Mouse (Mus musculus): ENCODE measurements around the gene Mvb12b.

Gene Mvb12b

GRCm38 (mm10) chr2:33885264-33885651 lies 2.5 kb downstream of the Mvb12b start:
- DNase-seq (ENCODE audit: low spot score in 2 of 2): no peak

DNA sequence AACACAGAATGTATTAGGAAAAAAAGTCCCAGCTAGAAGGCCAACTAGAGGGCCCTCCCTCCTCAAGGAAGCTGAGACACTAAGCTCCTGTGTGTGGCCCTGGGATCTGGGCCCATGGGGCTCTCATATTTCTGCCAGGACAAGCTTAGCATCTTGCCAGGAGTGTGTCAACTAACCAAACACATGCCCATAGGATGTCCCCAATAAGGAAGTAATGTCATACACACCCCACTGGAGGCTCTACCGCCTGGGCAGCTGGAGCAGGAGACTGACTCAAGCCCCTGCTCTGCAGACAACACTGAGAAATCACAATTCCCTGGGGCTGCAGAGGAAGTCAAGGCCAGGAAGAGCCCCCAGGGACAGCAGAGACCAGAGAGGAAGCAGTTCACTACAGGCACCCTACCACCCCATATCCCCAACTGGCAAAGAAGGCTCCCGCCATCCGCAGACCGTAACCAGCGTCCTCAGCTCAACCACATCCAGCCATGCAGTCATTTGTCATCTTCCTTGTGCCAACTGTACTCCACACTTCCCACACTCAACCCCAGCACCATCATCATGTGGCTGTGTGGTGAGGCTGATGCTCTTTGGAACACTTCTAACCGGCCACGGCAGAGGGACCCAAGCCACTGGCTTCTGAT lies 3.0 kb downstream of the Mvb12b start:
- peak; percentile 35 to 44 for DNase-seq (ENCODE audit: low spot score in 2 of 2)

DNA sequence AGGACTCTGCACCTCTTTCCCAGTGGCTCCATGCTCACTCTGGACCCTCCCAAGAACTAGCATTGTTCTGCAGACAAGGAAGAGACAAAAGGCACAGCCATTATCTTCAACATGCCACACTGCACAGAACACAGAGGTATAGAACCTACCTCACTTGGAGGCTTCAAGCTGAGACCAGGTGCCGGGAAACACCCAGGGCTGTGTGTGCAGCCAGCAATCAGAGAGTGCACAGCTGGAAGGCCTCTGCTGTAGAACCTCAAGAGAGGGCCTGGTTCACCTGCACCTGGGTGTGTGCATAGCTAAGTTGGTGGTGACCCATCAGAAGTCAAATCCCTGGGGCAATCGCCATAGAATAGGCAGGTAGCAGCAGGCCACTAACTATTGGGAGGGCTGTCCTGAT lies 8.5 kb downstream of the Mvb12b start:
- DNase-seq (ENCODE audit: low spot score in 2 of 2): no peak

DNA sequence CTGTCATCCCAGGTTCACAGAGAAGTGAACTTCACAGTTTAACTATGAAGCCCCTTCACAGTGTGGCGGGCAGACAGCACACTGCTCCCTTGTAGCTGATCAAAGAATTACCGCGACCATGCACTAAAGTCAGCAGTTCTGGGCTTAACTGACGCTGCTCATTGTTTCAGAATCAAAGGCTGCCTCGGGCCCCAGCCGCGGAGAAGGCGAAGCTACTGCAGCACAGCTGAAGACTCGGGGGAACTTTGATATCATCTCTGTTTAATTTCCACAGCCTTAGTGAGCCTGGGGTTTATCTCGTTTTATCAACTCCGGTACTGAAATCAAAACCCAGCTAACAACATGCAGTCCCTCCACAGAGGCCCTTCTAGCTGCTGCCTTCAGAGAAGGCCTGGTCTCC lies 9.3 kb downstream of the Mvb12b start:
- no peak for DNase-seq (ENCODE audit: low spot score in 2 of 2)

GRCm38 (mm10) chr2:33877663-33878360 lies 9.9 kb downstream of the Mvb12b start:
- no peak for DNase-seq (ENCODE audit: low spot score in 2 of 2)

- DNase-seq (ENCODE audit: low spot score in 2 of 2): peak; percentile 67 to 78
These were observed 11.0 kb downstream of the Mvb12b start for GRCm38 (mm10) chr2:33876529-33877290.

- DNase-seq (ENCODE audit: low spot score in 2 of 2): no peak
These were observed 12.2 kb downstream of the Mvb12b start for GRCm38 (mm10) chr2:33875594-33875993.

DNA sequence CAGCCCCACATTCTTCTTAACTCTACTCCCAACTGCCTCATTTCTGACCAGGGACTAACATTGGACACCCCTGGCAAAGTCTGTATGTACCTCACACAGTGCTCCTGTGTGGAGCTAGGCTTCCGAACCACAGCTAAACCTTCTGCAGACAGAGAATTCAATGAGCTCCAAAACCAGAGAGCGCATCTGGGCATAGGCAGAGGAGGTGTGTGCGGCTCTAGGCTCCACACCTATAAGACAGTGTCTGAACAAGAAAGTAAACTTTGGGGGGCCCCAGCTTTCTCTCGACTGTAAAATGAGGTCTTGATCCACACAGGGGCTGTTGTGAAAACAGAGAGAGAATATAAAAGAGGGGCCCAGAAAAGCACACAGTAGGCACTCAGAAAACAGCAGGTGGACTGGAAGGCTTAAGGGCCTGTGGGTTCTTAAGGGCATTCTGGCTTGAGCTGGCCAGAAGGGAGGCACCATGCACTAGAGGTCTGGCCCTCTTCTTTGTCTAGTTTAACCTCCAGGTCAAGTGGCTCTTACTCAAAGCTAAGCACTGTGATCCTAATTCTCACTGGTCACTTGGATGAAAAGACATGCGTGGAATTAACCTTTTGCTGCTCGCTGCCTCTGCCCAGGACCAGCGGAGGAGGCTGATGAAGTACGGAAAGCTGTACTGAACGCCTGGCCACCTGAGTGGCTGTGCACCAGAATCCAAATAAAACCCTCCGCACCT lies 12.7 kb downstream of the Mvb12b start:
- DNase-seq (ENCODE audit: low spot score in 2 of 2): no peak

DNA sequence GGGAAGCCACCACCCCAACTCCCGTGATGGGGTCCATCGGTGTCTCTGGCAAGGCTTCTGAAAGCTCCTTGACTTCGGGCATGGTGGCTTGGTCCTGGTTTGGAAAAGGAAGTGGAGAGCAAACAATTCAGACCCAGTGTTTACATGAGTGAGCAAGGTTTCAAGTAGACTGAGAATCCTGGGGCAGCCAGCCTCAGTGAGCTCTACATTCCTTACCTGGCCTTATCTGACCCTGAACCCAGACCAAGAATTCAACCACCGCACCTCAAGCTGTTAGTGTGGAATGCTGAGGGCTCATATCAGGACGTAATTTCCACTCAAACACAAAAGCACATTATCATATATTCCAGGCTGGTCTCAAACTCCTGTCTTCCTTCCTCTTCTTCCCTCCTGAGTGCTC lies 13.4 kb downstream of the Mvb12b start:
- no peak for DNase-seq (ENCODE audit: low spot score in 2 of 2)

DNA sequence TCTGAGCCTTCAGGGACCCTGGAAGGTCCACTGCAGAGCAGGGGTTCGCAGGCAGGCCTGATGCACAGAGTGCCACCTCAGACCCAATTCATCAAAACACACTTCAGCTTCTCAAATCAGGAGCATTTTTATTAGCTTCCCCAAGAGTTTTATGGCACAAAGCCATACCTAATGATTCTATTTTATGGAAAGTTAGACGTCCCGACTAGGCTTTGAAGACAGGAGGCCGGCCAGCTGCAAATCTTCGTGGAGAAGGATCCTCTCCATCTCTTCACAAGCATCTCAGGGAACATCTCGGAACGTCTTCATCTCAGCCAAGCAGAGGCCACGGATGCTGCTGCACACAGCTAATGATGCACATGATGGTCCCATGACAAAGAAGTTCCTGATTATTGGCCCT lies 14.2 kb downstream of the Mvb12b start:
- no peak for DNase-seq (ENCODE audit: low spot score in 2 of 2)

DNA sequence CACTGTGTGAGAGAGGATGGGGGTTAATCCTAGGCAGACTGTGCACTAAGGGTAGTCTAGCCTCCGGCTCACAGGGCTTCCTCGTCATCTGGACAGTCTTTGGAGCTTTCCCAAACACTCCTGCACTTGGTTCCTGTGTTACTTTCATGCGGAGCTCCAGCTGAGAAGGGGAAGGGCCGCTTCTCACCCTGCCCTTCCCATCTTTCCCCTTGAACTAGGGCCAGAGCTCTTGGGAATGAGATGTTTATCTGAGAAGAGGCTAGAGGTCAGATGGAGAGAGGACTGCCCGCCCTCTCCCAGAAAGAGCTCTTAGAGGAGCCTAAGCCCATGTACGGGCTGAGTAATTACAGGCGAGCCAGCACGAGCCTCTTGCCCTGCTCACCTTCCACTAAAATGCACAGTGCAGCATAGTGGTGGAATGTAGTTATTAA lies 14.9 kb downstream of the Mvb12b start:
- DNase-seq (ENCODE audit: low spot score in 2 of 2): no peak

DNA sequence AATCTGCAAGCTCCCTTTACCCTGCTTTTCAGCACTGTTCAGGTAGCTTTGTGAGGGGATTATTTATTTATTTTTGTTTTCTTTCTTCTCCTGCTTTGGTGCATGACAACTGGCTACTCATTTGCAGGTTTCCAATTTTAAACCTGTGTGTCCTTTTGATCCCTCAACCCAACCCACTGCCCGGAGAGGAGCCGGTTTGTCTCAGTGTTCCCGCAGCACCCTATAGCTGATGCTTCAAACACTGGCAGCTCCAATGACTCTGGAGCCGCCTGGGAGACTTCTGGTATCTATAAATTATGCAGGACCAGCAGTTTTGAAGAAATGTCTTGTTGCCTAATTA lies 16.6 kb downstream of the Mvb12b start:
- no peak for DNase-seq (ENCODE audit: low spot score in 2 of 2)

- DNase-seq (ENCODE audit: low spot score in 2 of 2): peak; percentile 18 to 28
These were observed 17.2 kb downstream of the Mvb12b start for GRCm38 (mm10) chr2:33870369-33871180.

DNA sequence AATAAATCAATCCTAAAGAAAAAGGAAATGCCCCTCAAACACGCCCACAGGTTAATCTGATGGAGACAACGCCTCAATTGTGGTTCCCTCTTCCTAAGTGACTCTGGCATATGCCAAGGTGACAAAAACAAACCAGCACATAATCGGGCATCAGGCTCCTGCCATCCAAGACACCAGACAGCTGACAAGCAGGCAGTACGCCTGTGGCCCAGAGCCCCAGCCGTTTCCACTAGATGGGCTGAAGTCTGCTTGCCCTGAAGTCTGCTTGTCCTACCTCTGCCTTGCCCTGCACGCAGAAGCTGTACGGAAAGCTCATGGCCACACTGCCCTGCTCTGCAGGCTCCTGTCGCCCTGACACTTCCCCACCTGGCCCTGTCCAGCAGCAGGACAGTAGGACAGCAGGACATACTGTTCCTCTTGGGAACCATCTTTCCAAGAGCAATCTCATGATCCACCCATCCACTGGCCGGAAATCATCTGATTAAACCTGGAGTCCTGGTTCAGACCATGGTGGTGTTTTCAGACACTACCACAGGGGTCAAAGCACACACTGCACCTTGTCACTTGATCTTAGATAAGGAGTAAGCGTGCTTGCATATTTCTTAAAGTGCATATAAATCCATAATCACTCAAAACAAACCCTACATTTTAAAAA lies 17.9 kb downstream of the Mvb12b start:
- DNase-seq (ENCODE audit: low spot score in 2 of 2): no peak

GRCm38 (mm10) chr2:33868996-33869688 lies 18.6 kb downstream of the Mvb12b start:
- DNase-seq (ENCODE audit: low spot score in 2 of 2): no peak

DNA sequence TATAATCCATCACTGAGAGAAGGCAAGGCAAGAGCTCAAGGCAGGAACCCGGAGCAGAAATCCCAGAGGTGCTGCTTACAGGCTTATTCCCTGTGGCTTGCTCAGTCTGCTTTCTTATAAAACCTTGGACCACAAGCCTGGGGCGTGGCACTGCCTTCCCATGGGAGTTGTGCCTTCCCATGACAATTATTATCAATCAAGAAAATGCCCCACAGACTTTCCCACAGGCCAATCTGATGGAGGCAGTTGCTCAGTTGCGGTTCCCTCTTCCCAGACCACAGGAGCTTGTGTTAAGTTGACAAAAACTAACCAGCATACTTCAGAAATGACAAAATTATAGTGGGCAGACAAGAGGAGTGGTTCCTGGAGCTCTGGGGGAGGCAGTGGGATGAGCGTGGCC lies 19.4 kb downstream of the Mvb12b start:
- no peak for DNase-seq (ENCODE audit: low spot score in 2 of 2)

DNA sequence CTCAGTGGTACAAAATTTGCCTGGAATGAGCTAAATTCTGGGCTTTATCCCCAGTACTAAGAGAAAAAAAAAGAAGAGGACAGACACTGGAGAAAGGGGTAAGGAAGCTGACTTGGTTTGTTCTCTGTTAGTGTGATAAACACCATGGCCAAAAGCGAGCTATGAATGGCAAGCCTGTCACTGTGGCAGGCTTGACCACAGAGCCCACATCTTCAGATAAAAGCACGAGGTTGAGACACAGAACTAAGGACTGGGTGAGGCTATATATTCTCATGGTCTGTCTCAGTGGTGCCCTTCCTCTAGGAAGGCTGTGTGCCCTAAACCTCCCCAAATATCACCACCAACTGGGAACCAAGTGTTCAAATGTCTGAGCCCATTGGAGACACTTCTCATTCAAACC lies 31.0 kb downstream of the Mvb12b start:
- no peak for DNase-seq (ENCODE audit: low spot score in 2 of 2)

DNA sequence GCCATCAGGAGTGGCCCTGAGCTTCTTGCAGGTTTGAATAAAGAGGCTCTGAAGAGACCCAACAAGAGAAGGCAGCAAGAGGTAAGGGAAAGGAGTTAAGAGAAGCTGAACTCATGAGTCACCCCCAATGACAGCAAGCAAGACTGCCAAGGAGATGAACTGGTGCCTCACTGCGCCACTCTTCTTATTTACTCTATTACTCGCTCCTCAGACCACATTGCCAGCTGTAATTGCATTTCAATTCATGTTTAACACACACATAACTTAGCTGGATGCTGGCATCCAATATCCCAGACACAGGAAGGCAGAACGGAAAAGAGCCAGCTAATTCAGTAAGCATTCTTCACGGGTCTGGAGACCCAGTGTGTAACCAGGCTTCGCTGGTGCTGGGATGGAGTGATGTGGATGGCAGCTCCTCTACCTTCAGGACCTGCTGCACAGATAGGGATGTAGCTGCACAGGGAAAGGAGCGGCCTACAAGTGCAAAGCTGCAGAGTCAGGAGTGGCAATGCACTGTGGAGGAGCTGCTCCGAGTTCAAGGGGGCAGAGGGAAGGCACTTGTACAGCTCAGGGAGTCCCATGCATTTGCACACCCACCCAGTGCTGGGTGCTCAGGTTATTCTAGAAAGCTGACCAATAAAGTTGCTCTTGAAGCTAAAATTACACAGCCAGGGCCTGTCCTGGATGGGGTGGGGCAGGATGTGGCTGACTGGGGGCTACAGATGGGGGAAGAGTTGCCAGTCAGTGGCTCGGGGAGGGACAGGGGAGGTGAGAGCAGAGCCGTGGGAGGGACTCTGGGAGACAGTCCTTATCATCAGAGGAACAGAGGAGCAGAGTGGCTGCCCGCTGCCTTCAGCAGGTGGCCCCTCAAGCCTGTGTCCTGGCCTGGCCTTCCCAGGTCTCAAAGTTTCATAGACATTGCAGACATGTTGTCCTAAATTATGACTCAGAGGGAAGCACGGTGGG lies 34.5 kb downstream of the Mvb12b start:
- DNase-seq (ENCODE audit: low spot score in 2 of 2): no peak

- DNase-seq (ENCODE audit: low spot score in 2 of 2): no peak
These were observed 40.4 kb downstream of the Mvb12b start for GRCm38 (mm10) chr2:33847196-33847834.
